Mouse (Mus musculus) urinary bladder, adult 18-20 months (tissue): ENCODE results near the gene Bicc1.
"Not testable (repeated sequence)": the region's sequence is repeated elsewhere in the genome, so short reads cannot be mapped to it uniquely, and the experiment has no call there.

Experiments used
- DNase-seq, 2 experiments: peaks; one replicate each; pipeline ENCODE4 v3.0.0; 2022; ENCODE audit warnings: low spot score in 2 of 2, mixed read lengths in 2 of 2

Bicc1 gene

DNA sequence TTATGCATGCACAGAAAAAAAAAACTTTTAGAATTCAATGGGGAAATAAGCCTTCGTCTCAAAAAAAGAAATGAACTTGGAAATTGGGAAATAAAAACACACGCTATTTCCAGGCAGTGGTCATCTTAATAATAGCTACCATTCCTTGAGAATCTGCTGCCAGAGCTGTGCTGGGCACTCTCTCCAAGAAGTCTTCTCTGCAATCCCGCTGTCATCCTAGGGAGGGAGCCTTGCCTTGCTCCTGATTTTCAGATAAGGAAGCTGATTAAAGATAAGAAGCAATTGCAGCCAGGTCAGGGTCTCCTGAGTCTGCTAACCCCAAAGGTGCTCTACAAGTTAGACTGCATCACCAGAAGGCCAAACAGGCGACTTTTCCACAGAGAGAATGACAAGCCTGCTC lies 161.4 kb downstream of the Bicc1 start:
- DNase-seq: no peak

DNA sequence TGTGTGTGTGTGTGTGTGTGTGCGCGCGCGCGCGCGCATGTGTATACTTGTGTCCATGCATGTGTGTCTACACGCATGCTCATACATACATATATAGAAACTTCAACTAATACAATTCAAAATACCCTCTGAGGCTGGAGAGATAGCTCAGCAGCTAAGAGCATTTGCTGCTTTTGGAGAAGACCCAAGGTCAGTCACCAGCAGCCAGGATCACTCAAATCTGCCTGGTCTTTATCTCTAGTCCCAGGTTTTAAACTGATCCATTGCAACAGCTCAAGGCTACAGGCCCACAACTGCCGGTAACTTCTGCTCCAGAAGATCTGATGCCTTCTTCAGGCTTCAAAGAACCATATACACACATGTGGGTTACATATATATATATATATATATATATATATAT lies 163.4 kb downstream of the Bicc1 start:
- no peak for DNase-seq

DNA sequence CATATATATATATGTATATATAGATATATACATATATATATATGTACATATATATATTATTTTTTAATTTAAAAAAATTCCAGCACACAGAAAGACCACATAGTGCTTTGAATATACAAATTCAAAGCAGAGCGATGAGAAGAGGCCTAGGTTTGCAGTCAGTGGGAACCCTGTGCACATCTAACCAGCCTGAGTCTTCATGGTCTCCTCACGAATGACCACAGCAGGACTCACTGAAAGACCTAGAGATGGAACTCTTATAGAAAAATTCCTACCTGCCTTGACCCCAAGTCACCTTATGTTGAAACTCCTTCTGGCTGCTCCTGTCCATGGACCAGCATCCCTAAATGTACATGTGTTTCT lies 165.4 kb downstream of the Bicc1 start:
- DNase-seq: no peak

DNA sequence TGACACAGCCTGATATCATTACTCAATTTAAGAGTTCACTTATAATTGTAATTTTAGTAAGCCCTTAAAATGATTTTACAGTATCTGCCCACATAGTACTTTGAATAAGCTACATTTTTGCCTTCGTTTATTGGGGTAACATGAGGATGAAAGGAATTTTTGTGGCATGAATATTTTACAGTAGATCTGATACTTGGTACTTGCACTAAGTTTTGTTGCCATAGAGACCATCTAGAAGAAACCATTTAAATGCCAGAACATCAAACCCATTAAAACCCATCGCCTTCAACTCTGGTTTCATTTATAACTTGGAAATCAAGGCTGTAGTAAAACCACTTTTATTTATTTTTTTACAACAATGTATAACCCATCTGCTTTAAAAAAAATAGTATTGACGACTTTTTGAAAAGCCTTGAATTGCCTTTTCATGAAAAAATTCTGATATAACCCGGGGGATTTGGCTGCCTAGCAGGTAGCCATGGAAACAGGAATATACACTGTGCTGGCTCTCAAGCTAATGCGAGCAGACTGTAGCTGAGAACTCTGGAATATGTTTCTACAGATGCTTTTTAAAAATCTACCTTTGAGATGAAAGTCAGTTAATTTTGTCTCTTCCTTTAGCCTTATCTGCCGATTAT lies 165.9 kb downstream of the Bicc1 start:
- DNase-seq: no peak

DNA sequence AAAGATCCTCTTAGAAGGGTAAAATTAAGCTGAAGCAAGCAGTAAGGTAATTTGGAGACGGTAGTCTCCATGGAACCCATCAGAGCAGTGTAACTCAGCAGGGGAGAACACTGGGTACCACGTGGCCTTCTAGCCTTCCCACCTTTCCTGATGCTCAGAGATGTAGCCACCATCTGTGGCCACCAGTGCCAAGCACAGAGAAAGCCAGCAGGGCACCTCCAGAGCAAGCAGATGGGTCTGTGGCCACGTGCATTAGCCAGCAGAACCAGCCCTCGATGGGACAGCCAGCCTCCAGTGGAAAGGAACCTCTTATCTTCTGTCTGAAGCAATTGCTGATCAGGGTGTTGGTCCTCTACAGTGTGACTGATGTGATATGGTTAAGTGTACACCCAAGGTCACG lies 172.1 kb downstream of the Bicc1 start:
- no peak for DNase-seq

DNA sequence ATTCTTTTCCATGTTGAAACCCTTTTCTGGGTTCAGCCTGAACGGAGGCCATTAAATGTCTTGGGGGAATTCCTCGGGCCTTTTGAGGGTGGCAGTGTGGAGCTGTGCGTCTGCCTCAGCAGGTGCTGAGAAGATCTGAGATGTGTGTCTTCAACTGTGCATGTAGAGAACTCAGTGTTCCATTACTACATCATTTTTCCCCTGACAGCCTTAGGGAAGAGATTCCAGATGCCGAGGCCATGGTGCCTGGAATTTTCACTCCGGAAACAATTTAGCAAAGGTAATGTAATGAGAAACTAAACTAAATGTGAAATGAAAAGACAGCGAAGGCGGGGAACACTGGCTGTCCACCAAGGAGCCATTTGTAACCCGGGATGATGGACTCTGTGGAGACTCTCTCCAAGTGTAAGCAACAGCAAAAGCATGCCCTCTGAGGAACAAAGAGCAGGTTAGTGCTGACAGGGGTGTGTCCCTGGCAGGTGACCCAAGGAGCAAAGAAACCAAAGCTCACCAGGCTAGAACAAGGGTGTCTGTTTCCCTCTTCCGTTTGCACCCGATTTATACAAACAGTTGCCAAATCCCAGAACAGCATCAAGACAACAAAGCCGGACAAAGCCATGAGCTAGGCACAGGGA lies 176.3 kb downstream of the Bicc1 start:
- no peak for DNase-seq

DNA sequence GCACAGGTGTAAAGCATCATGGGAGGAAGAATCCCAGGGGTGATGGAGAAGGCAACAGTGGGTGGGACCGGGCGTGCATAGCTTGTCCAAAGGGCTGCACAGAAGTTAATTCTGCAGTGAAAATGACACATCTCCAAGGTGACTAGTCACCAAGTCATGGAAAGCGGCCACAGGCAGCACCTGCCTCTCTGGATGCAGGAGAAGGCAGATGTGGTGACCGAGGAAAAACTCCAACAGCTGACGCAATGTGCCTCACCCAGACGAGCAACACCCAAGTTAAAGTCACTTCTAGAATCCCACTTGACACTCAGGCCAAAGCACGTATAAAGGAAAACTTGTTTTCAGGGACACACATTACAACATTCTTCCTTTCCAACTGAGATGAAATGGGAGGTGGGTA lies 177.3 kb downstream of the Bicc1 start:
- DNase-seq: no peak

DNA sequence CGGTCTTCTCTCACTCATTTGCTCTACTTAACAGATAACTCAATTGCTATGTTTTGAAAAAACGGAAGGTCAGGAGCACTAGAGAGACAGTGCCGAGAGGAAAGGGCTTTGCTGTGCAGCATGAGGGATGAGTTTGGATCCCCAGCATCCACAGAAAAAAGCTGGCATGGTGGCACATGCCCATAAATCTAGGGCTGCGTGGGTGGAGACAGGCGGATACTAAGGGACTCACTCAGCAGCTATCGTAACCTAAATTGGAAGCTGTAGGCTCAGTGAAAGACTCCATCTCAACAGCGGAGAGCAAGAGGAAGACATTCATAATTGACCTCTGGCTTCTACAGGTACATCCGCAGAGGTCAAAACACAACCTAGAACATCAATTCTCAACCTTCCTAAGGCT lies 179.8 kb downstream of the Bicc1 start:
- no peak for DNase-seq

DNA sequence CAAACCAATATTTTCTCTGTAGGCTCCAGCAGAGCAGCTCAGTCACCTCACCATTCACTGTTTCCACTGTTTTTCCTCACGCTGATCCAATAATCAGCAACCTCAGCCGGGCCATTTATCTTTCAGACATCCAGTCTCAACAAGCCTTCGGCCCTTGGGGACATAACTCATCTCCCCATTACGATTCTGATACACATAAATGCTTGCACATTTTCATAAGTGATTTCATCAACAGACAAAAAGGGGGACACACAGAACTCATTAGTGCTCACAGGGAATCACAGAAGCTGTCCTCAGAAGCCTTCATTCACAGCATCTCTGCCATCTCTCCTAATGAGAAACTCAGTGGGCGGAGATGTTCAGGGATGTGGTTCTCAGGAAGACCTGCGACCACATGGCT lies 182.4 kb downstream of the Bicc1 start:
- no peak for DNase-seq

DNA sequence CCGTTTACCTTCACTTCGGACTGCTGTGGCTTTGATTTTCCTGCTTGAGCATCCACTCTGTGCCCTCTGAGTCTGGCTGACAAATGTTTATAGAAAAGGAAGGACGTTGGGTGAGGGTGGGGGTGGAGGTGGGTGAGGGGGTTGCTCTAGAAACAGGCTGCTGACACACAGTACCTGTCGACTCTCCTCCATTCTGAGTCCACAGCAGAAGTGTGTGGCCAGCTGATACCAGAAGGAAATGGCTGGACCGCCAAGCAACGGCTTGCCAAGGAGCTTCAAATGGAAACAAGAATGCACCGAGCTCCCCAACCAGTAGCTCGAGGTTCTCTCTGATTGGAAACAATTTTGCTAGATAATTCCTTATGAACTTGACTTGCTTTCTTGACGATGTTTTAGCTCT lies 182.9 kb downstream of the Bicc1 start:
- no peak for DNase-seq

DNA sequence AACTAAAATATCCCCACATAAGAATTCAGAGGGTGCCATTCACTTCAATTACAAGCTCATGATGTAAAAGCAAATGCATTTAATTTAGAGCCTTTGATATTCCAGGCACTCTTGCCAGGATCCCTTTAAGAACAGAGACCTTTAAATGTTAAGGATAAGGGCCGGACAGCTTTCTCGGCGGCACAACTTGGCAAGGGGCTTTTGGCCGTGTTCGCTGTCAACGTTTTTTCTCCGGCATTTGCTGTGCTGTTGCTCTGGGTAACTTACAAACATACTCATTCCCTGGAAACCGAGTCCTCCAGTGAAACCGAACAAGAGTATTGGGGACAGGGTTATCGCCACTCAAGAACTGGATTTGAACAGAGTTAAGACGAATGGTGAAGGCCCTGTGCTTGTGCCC lies 188.3 kb downstream of the Bicc1 start:
- no peak for DNase-seq

DNA sequence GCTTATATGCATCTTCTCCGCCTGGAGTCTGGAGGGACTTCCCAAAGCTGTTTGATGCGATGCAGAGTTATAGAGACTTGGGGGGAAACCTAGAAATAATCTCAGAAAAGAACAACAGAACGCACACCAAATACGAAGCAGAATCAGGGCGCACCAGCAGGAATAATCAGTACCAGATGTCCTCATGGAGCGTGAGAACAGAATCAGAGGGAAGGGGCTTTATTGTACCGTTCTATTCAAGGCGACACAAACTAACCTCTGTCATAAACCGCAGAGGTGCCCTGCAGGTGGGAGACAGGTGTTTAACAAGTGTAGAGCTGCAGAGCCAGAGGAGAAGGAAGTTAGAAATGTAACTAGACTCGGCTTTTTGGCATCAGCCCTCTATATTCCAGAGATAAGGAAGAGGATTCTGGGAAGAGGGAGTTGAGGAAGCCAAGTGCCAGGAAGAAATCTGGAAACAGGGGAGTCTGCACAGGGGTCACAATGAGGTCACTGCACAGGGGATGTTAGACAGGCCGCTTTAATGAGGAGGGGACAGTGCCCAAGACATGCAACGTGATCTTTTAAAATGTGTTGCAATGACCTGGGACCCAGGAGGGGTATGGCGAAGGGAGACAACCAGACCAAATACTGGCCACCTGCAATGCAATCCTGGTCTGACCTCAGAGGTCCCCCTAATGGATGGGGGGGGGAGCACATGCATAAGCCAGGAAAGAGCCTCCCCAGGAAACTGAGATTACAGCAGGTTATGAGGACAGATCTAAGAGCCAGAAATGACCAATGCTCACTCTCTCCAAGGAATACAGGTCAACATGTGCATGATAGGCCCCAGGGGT lies 190.4 kb downstream of the Bicc1 start:
- DNase-seq: no peak

DNA sequence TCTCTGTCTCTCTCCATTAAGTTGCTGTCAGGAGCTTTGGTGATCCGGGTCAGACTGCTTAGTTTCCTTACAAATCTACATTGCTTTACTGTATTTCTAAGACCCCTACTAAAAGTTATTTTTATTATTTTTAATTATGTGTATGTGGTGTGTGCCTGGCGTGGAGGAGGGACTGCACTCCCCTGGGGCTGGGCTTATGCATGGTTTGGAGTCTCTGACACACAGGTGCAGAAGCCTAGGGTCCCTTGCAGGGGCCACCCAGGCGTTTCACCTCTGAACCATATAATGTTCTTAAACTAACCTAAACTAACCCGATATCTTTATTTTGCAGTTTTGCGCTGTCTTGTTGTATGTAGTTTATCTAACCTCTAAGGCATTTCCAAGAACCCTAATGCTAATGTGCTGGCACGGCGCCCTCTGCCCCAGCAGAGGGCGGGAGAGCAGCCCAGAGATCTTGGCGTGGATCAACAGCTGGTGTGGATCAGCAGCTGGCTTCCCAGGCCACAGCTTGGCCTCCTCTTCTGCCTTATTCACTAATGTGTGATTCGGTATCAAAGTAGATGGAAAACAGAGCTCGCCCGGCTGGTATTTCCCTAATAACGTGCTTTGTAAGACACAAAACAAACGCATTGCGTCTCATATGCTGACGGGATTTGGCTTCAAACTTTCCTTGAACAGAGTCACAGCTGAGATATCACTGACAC lies 192.7 kb downstream of the Bicc1 start:
- peak in 1 of 2 experiments; percentile 65 for DNase-seq

DNA sequence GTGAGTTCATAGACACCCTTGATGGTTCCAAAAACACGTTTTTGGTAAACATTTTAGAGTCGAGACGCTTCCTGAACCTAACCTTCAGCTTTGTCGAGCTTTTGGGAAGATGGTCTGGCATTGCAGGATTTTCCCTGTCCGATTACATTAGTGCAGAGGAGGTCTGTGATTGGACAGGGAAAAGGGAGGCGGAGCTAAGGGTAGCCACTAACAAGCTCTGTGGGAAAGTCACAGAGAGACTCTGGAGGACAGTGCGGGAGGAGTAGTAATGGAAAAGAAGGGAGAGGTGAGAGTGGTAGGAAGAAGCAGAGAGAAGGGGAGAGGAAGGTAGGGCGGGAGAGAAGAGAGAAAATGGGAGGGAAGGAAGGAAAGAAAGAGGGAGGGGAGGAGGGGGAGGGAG lies 194.8 kb downstream of the Bicc1 start:
- DNase-seq: no peak

DNA sequence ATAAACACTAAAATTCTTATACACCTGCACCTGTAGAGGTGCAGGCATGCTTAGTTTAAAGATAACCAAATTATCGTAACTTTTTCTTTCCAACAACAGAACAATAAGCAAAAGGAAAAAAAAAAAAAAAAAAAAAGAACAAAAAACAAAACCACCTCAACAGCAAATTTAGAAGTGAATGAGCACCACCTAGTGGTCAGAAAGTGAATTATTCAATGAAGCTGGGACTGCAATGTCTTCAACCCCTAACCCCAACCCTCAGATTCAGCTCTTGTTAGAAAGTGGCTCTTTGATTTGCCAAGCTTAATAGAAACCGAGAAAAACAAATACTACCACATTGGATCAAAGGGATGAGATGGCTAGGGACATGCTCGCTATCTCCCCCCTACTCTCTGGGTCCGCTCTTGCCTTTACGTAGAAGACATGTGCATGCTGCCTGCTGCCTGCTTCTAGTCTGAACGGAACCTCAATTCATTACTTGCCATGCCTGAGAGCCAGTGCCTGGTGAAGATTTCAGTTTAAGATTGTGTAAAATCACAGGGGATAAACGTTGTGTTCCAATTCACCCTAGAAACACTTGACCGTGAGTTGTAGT lies 195.8 kb downstream of the Bicc1 start:
- DNase-seq: no peak

DNA sequence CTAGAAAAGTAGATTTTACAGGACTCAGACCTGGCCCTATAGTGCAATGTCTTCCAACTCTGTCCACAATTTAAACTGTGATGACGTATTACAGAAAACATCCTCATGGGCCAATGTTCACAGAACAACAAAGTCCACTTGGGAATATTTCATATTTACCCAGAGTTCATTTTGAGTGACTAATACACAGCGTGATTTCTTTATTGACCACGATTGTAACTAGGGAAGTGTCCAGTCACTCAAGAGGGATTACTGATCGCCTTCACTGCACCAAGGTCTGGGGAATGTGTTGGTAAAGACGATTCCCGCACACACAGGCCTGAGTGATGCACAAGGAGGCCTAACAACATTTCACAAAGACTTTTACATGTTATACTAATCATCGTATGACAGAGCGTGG lies 197.9 kb downstream of the Bicc1 start:
- DNase-seq: no peak

DNA sequence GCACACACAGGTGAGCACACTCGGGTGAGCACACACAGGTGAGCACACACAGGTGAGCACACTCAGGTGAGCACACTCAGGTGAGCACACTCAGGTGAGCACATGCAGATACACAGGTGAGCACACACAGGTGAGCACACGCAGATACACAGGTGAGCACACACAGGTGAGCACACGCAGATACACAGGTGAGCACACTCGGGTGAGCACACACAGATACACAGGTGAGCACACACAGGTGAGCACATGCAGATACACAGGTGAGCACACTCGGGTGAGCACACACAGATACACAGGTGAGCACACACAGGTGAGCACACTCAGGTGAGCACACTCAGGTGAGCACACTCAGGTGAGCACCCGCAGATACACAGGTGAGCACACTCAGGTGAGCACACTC lies 199.1 kb downstream of the Bicc1 start:
- not testable (repeated sequence) for DNase-seq

DNA sequence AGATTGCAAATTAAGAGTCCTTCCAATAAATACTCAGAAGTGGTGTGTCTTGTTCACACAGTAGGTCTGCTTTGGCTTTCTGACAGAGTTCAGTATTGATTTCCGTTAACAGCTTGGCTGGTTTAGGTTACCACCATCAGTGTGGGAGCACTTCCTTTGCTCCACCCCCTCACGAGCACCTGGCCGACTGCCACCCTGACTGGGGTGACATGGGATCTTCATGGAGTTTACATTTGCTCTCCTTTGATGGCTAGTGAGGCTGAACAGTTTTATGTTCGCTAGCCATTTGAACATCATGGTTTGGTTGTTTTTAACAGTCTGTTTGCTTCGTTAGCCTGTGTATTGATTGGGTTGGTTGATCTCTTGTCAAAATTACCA lies 206.7 kb downstream of the Bicc1 start:
- DNase-seq: no peak

DNA sequence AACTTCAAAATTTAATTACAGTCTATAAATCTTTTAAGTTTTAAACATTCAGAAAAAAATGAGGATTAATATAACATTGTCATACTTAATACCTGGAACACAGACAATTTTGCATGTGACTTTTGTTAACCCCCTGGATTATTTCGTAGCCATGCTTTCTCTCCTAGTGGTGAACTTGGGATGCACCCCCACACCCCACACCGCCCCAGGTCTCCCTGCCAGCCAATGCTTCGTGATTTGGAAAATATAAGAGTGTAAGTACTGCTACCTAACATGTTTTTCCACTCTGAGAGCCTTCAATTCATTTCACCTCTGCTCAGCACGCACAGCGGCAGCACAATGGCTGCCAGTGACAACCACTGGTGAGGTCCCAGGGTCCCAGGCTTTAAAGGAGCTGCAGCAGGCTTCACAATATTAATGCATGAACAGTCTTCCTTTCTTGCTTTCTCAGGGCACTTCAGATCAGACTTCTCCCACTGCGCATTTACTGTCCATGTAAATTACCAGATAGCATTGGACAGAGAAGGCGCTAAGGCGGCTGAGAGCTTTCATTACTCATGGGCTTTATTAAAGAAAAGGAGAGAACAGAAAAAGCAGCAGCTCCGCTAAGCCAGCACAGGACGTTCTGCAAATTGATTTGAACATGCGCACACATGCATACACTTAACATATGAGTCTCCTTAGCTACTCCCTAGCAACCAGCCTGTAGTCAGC lies 207.3 kb downstream of the Bicc1 start:
- no peak for DNase-seq

DNA sequence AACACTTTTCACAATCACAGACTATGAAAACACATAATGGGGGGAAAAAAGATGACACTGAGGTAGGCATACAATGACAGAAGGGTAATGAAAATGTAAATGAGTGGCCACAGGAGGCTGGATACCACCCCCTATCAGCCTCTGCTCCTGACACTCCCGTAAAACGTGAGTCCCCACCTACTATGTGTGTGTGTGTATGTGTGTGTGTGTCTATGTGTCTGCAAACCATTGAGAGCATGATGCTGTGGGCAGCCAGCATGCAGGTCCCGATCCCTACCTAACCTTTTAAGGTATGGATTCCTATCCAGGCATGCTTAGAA lies 209.4 kb downstream of the Bicc1 start:
- no peak for DNase-seq

DNA sequence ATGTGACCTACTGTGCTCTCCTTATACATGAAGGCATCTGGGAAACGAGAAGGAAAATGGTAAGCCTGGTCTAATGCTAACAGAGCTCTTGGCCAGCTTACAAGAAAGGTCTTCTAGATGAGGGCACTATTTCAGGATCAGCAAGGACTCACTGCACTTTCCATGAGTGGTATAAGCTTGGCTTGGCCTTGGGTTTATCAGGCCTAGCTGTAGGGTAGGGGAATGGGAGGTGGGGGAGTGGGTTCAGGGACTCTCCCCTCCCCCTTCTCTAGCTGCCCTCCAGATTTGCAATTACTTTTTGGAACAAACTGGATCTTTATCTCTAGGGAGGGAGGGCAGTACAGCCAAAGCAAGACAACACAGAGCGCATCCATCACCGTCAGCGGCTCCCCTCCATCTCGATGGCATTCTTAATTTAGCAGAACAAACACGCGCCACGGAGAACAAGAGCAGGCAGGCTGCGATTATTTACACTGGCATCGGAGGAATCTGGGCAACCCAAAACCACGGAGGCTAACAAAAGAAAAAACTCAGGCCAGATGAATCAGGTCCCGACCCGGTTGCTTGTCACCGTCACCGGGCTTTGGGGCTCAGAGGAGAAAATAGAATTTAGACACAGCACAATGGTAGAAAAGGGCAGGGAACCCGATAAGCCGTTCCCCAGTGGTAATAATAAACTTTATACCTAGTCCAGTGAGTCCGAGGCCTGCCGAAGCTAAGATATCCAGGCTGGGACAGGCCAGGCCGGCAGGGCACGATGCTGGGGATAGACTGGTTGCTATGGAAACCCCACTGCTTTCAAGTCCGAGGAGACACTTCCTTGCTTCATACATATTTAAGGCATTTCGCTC lies 210.0 kb downstream of the Bicc1 start:
- DNase-seq: no peak
